Mouse (Mus musculus): ENCODE measurements around the gene Letm1.
A peak's percentile ranks its signal among the peaks of the same experiment; 100 is the strongest.

GRCm38 (mm10) chr5:33737903-33738321, 44.7 kb downstream of the Letm1 start:
- TF ChIP-seq CTCF (IDR thresholded peaks at IDR 0.05; ENCODE audit: borderline replicate concordance, control insufficient read depth, extremely low read depth, insufficient read depth, low read length, poor library complexity) (0 out of 2 replicates have a peak, but pooled peaks have one; percentile 27), POLR2A (IDR thresholded peaks at IDR 0.05; ENCODE audit: control insufficient read depth, extremely low read depth, insufficient read depth, low read length, poor library complexity) (no peak)

All from thymus, adult 2 months (tissue).